Mouse (Mus musculus) T-helper 17 cell (primary cell): Measurements from ENCODE around the gene Tor1b.

Source experiments
- in situ Hi-C, 2 experiments: fragments of 300-600 bp; cut with MboI, MseI; formaldehyde crosslinking; loops; 1 replicate in 1 of 2; 2 replicates in 1 of 2; pipeline ENCODE4 v1.15.1; 2025; ENCODE audit warnings: high pct_unique_total_duplicates in 2 of 2

Gene Tor1b

DNA sequence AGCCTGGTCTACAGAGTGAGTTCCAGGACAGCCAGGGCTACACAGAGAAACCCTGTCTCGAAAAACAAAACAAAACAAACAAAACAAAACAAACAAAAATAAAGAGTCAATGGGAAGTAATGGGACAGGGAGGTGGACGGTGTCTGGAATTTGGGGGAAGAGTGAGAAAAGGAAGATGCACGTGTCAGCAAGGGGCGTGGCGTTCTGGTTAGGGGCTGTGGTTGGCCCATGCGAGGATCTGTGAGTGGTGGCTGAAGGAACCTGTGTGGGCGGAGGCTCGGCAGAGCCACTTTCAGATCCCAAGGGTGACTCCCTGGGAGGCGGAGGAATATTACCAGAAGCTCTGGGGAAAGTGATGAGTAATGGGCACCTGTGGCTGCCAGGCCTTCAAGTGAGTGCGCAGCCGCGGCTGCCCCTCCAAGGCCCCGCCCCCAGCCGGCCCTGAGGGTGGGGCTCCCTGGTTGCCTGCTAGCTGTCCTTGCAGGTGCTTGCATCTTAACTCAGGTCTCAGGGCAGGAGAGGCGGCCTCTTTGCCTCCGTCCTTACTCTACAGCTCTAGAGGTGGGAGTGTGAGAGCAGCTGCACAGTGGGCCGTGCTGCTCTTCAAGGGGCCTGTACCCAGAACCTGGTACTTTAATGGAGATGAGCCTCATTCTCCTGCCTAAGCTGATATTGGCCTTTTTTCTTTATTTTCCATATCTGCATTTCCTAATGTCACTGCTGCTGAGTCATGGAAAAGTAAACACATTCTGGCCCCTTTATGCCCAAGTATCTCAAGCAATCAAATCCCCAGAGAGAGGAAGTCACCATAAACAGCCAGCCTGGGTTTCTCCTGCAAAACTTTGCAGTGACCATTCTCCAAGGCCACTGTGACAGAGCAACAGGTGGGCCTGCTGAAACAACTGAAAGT lies 32.6 kb downstream of the Tor1b start:
- in situ Hi-C loops, result no loop called here

DNA sequence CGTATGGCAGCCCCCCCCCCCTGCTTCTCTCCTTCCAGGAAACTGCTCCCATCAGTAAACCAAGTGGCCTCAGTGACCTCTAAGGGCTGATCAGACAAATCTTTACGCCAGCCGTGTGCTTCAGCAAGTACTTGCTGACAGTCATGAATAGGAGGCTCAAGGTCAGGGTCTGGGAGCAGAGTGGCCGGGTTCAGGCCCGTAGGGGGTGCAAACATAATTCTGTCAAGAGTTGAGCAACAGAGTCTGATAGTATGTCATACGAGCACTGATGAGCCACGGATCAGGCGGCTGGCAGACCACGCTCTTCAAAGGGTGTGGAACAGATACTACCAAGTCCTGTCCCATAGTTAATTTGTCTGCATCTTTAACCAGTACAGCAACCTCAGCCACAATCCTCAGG lies 37.5 kb downstream of the Tor1b start:
- in situ Hi-C loops, result no loop called here

DNA sequence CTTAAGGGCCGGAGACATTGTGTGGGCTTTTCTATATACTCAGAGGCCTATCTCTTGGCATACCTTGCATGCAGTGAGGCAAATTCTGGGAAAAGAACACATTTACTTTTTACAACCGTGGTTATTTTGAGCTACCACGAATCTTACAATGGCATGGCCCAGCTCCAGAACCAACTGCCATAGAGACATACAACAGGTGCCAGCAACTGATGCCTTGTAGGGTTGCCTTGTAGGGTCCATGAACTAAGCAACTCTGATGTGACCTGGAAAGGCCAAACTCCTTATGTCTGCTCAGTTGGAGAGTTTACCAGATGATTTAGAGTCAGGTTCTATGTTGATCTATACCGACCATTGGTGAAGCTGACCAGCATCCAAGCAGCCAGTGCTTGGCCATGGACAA lies 42.1 kb downstream of the Tor1b start:
- in situ Hi-C loops, result no loop called here

DNA sequence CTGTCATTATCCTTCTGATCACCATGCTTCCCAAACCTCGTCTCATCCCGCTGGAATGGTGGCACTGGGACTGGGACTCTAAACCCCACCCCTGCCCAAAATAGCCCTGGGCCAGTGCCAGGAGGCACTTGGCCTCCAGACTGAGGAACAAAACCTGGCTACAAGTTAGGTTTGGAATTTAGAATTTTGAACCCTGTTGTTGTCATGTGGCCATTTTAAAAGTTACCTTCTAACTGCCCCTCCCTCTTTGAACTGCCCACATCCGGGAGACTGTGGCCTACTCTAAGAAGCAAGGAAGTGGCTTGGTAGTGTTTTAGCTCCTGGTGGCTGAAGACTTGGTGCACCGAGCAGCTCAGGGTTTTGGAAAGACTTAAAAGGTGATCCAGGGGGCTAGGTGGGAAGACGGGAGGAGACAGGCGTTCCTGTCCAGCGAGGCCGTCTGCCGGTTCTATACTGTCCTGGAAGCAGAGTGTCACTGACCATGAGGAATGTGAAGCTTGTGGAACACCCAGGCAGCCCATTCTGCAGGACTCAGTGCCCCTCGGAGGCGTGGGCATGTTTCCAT lies 42.8 kb downstream of the Tor1b start:
- in situ Hi-C loops, result no loop called here

DNA sequence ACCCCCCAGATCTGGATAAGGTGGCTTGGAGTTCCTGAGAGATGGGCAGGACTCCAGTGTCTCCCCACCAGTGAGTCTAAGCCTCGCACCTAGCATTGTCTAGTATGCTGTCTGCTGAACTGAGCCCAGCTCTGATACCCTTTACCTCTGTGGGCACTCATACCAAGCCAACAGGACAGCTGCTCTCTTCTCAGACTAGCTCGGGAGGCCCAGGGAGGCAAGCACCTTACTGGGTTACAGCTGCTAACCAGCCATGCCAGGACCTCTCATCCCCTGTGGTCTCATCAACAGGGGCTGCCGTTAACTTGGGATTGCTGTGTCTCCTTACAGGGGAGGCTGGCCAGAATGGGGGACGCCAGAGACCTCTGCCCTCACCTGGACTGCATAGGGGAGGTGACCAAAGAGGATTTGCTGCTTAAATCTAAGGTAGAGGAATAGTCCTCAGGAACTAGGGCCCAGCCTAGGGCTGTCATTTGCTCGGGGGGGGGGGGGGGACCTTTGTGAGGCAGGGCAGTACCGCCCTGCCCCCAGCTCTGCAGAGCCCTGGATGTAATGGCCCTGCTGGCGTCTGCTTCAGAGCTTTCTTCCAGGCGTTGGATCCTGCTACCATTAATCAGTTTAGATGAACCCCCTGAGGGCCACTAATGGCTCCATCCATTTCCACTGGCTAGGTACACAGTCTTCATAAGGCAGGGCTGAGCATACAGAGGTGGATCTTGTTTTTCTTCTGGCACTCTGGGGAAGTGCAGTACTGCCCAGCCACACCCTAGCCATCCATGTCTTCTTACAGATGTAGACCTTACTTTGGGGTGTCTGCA lies 45.9 kb downstream of the Tor1b start:
- in situ Hi-C loops, result no loop called here

DNA sequence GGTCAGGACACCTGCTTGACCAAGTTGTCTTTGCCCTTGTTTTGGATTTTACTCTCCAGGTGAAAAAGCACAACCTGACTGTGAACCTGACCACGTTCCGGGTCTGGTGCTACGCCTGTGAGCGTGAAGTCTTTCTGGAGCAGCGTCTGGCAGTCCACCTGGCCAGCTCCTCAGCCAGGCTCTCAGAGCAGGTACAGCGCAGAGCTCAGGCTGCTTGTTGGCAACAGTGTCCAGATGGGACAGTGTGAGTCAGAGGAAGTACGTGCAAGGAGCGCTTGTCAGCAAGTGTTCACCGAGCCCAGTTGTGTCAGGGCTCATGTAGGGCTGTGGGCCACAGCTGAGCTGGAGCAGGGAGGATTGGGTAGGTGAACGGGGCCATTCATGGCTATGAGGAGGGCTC lies 50.1 kb downstream of the Tor1b start:
- in situ Hi-C loops, result no loop called here

DNA sequence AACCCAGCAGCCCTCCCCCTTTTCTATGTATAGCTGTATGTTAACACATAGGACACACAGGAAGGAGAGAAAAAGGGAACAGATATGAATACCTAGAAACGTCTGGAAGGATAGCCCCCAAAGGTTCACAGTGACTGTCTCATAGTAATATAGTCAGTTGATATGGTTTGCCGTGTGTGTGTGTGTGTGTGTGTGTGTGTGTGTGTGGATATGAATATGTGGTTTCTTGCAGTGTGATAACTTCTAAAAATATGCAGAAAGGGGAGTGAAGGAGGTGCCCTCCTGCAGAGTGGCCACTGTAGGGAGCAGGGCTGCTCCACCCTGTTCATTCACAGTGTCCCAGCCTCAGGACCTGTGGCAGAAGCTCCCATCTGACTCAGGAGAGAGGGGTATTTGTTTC lies 52.7 kb downstream of the Tor1b start:
- in situ Hi-C loops, result no loop called here

DNA sequence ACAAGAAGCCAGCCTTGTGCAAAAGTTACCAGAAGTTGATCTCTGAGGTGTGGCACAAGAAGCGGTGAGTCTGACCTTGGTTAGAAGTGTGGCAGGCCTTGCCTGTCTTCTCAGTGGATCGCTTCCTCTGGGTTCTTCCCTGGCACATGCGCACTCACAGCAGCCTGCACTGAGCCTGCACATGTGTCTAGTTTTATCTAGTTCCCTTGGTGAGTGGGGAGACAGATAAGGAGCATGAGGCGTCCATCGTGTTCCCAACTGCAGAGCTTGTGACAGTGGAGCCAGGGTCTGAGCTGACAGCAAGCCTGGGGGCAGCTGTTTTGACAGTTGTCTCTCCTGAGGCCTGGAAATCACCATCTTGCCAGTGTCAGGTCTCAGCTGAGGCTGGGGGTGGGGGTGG lies 53.7 kb downstream of the Tor1b start:
- in situ Hi-C loops, result no loop called here

DNA sequence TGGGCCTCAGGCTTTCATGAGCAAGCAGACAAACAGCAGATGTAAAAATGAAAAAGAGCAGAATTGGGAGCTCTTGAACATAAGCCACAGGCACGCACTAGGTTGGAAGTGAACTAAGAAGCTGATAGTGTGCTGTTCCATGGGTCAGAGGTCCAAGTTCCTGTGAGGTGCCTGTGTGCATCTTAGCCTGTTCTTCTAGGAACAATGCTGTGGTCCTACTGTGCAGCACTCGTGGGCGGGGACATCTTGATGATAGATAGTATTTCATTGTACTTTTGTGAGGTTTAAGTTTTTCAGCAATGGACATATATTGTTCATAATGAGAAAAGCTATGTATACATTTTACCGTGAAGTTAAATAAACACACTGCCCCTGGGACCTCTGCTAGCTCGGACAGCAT lies 54.4 kb downstream of the Tor1b start:
- in situ Hi-C loops, result no loop called here
